Mouse (Mus musculus) limb, embryonic 14.5 days (tissue): ENCODE data around the gene Adk. TPM values are rescaled to one million over a fixed set of nuclear protein-coding genes. Genes with fewer than 3 reads are reported as not detected.

Experiments
- ATAC-seq: fragments of 200-750 bp; cut with Nextera tagmentation; 2 replicates; pipeline ENCODE4 v1.8.0; 2017; ENCODE audit warnings: low read depth, moderate number of reproducible peaks, moderate TSS enrichment; ENCODE audit not compliant: low FRiP score
- DNase-seq: peaks from one replicate; pipeline ENCODE4 v3.0.0-alpha.2; 2015; ENCODE audit warnings: low spot score
- H3K27ac ChIP-seq: fragments of 300-500 bp; sonication (generic); replicated peaks from 2 replicates; pipeline ENCODE4 v1.5.1; 2014; ENCODE audit warnings: low read depth, mild to moderate bottlenecking, low read length, moderate library complexity, mixed read lengths
- H3K27me3 ChIP-seq: fragments of 300-500 bp; sonication (generic); 2 replicates; pipeline ENCODE4 v1.6.1; 2014; ENCODE audit warnings: low read length, mixed read lengths; ENCODE audit not compliant: control insufficient read depth, insufficient read depth
- H3K36me3 ChIP-seq: fragments of 300-500 bp; sonication (generic); 2 replicates; pipeline ENCODE4 v1.6.1; 2014; ENCODE audit warnings: mild to moderate bottlenecking, low read length, moderate library complexity, mixed read lengths; ENCODE audit not compliant: control insufficient read depth, insufficient read depth
- H3K4me1 ChIP-seq: fragments of 300-500 bp; sonication (generic); 2 replicates; pipeline ENCODE4 v1.6.1; 2014; ENCODE audit warnings: antibody characterized with exemption, low read length, mixed read lengths; ENCODE audit not compliant: control insufficient read depth, insufficient read depth
- H3K4me2 ChIP-seq: fragments of 300-500 bp; sonication (generic); replicated peaks from 2 replicates; pipeline ENCODE4 v1.6.1; 2014; ENCODE audit warnings: low read depth, mild to moderate bottlenecking, low read length, moderate library complexity; ENCODE audit not compliant: severe bottlenecking
- H3K4me3 ChIP-seq: fragments of 300-500 bp; sonication (generic); replicated peaks from 2 replicates; pipeline ENCODE4 v1.5.1; 2014; ENCODE audit warnings: low read length
- H3K9ac ChIP-seq: fragments of 300-500 bp; sonication (generic); 2 replicates; pipeline ENCODE4 v1.6.1; 2014; ENCODE audit warnings: mild to moderate bottlenecking, low read depth, low read length, moderate library complexity; ENCODE audit not compliant: severe bottlenecking
- H3K9me3 ChIP-seq: fragments of 300-500 bp; sonication (generic); 2 replicates; pipeline ENCODE4 v1.6.1; 2016; ENCODE audit warnings: low read length; ENCODE audit not compliant: control insufficient read depth
- POLR2A ChIP-seq: fragments of 200-500 bp; IDR thresholded peaks from 2 replicates; pipeline ENCODE4 v1.8.0; 2012; ENCODE audit warnings: inconsistent platforms, mild to moderate bottlenecking, moderate library complexity, borderline replicate concordance; ENCODE audit not compliant: insufficient read depth, insufficient read length; ENCODE audit errors: extremely low read depth
- WGBS: fragments of 180-500 bp; shearing (Covaris S2); extraction: QIAGEN DNeasy Blood & Tissue Kit; methylation state at CpG from one replicate; pipeline ENCODE4 v1.1.7; 2014; 5-methylcytosine and 5-hydroxymethylcytosine counted together
- polyA plus RNA-seq, 2 experiments: library from polyadenylated mRNA; depleted of rRNA in 1 of 2; stranded (reverse) in 1 of 2; unstranded in 1 of 2; fragments of >200 nt; fragmentation: Nextera tagmentation in 1 of 2; extraction: Ambion mirVana in 1 of 2; gene quantifications; 2 replicates each; pipeline versions ENCODE4 v1.2.1 to v1.2.3; 2012 to 2014

The Adk gene
- polyA plus RNA-seq, 2 experiments, result 55.6 to 140 TPM

- Histone ChIP-seq H3K27ac (no peak overlapping the region), H3K36me3 (no peaks in the 10 kb centered on the region), H3K4me1 (no peaks in the 10 kb centered on the region; the same call in 1 of the 2 replicates), H3K9ac (no peak overlapping the region), H3K4me2 (no peak overlapping the region), H3K27me3 (no peaks in the 10 kb centered on the region), H3K9me3 (no peaks in the 10 kb centered on the region), H3K4me3 (no peak overlapping the region)
- 92% methylated on average over 7 of the region's 7 CpGs for WGBS
- DNase-seq, result no peak
- TF ChIP-seq POLR2A, result no peak
- ATAC-seq, result no peak
These were observed 403.4 kb downstream of the Adk start for GRCm38 (mm10) chr14:21455654-21456350.

GRCm38 (mm10) chr14:21456526-21456925 is 404.2 kb downstream of the Adk start:
- no peak overlapping the region for H3K4me3 ChIP-seq
- no peak overlapping the region for H3K27ac ChIP-seq
- DNase-seq (no peak), ATAC-seq (no peak)
- no peaks in the 10 kb centered on the region; the same call in 1 of the 2 replicates for H3K4me1 ChIP-seq
- H3K27me3 ChIP-seq, result no peaks in the 10 kb centered on the region
- TF ChIP-seq POLR2A, result no peak
- H3K4me2 ChIP-seq, result no peak overlapping the region
- no peak overlapping the region for H3K9ac ChIP-seq
- H3K36me3 ChIP-seq, result no peaks in the 10 kb centered on the region
- no peaks in the 10 kb centered on the region for H3K9me3 ChIP-seq

- WGBS, result 84% methylated on average over 5 of the region's 5 CpGs
- Histone ChIP-seq H3K27me3 (no peaks in the 10 kb centered on the region), H3K4me2 (no peak overlapping the region), H3K4me3 (no peak overlapping the region), H3K9me3 (no peaks in the 10 kb centered on the region), H3K36me3 (no peaks in the 10 kb centered on the region), H3K9ac (no peak overlapping the region), H3K27ac (no peak overlapping the region), H3K4me1 (peaks cover 9% of the 10 kb centered on the region)
- ATAC-seq, result no peak
- no peak for TF ChIP-seq POLR2A
- no peak for DNase-seq
These were observed 405.5 kb downstream of the Adk start for GRCm38 (mm10) chr14:21457876-21458275.

- Histone ChIP-seq H3K27ac (no peak overlapping the region), H3K4me2 (no peak overlapping the region), H3K4me1 (peaks cover 14% of the 10 kb centered on the region), H3K9ac (no peak overlapping the region), H3K36me3 (no peaks in the 10 kb centered on the region), H3K27me3 (no peaks in the 10 kb centered on the region), H3K4me3 (no peak overlapping the region), H3K9me3 (no peaks in the 10 kb centered on the region)
- no peak for DNase-seq
- ATAC-seq, result no peak
- TF ChIP-seq POLR2A, result no peak
- 45% methylated on average over 7 of the region's 7 CpGs for WGBS
These were observed 406.3 kb downstream of the Adk start for GRCm38 (mm10) chr14:21458696-21459095.

- no peak overlapping the region for H3K4me3 ChIP-seq
- no peaks in the 10 kb centered on the region for H3K27me3 ChIP-seq
- TF ChIP-seq POLR2A, result no peak
- 70% methylated on average over 4 of the region's 4 CpGs for WGBS
- DNase-seq (no peak), ATAC-seq (no peak)
- H3K4me2 ChIP-seq, result no peak overlapping the region
- H3K27ac ChIP-seq, result no peak overlapping the region
- no peaks in the 10 kb centered on the region for H3K9me3 ChIP-seq
- no peak overlapping the region for H3K9ac ChIP-seq
- H3K4me1 ChIP-seq, result peaks cover 14% of the 10 kb centered on the region
- no peaks in the 10 kb centered on the region for H3K36me3 ChIP-seq
These were observed 406.8 kb downstream of the Adk start for GRCm38 (mm10) chr14:21459163-21459562.
